Mouse (Mus musculus) heart, postnatal 0 days (tissue): ENCODE results near the gene Mical2. TPM values are rescaled to one million over a fixed set of nuclear protein-coding genes. Genes with fewer than 3 reads are reported as not detected.
A peak's percentile ranks its signal among the peaks of the same experiment; 100 is the strongest.

Experiments
- ATAC-seq: fragments of 200-750 bp; cut with Nextera tagmentation; 2 replicates; pipeline ENCODE4 v1.8.0; 2017; ENCODE audit warnings: low read depth, moderate number of reproducible peaks, moderate library complexity; ENCODE audit not compliant: insufficient read depth
- DNase-seq: peaks from one replicate; pipeline ENCODE4 v3.0.0-alpha.2; 2016; ENCODE audit warnings: low spot score
- H3K27ac ChIP-seq: fragments of 300-500 bp; sonication (generic); 2 replicates; pipeline ENCODE4 v1.5.1; 2014; ENCODE audit warnings: low read depth, mild to moderate bottlenecking
- H3K27me3 ChIP-seq: fragments of 300-500 bp; sonication (generic); 2 replicates; pipeline ENCODE4 v1.6.1; 2014; ENCODE audit warnings: low read length, mixed read lengths; ENCODE audit not compliant: control insufficient read depth, insufficient read depth
- H3K36me3 ChIP-seq: fragments of 300-500 bp; sonication (generic); replicated peaks from 2 replicates; pipeline ENCODE4 v1.6.1; 2014; ENCODE audit warnings: low read length, mixed read lengths; ENCODE audit not compliant: control insufficient read depth, insufficient read depth
- H3K4me1 ChIP-seq: fragments of 300-500 bp; sonication (generic); 2 replicates; pipeline ENCODE4 v1.6.1; 2014; ENCODE audit warnings: antibody characterized with exemption; ENCODE audit not compliant: control insufficient read depth, insufficient read depth
- H3K4me2 ChIP-seq: fragments of 300-500 bp; sonication (generic); 2 replicates; pipeline ENCODE4 v1.6.1; 2014; ENCODE audit warnings: low read depth, mild to moderate bottlenecking, low read length, moderate library complexity
- H3K4me3 ChIP-seq: fragments of 300-500 bp; sonication (generic); 2 replicates; pipeline ENCODE4 v1.5.1; 2014; ENCODE audit warnings: low read depth, low read length
- H3K9ac ChIP-seq: fragments of 300-500 bp; sonication (generic); replicated peaks from 2 replicates; pipeline ENCODE4 v1.6.1; 2014; ENCODE audit warnings: low read depth, low read length, mixed read lengths
- H3K9me3 ChIP-seq: fragments of 300-500 bp; sonication (generic); replicated peaks from 2 replicates; pipeline ENCODE4 v1.6.1; 2016; ENCODE audit warnings: low read length; ENCODE audit not compliant: control insufficient read depth
- CTCF ChIP-seq: IDR thresholded peaks from 2 replicates; pipeline ENCODE4 v1.5.1; 2016; ENCODE audit warnings: antibody characterized with exemption, control low read depth, low read depth
- EP300 ChIP-seq: IDR thresholded peaks from 2 replicates; pipeline ENCODE4 v1.6.1; 2016; ENCODE audit warnings: antibody characterized with exemption, low read depth
- WGBS: fragments of 180-500 bp; shearing (Covaris S2); extraction: QIAGEN DNeasy Blood & Tissue Kit; methylation state at CpG from one replicate; pipeline ENCODE4 v1.1.7; 2014; 5-methylcytosine and 5-hydroxymethylcytosine counted together
- polyA plus RNA-seq: library from polyadenylated mRNA; unstranded; fragments of >200 nt; fragmentation: Nextera tagmentation; extraction: Ambion mirVana; gene quantifications from 2 replicates; pipeline ENCODE4 v1.2.1, GENCODE M21; 2015
- total RNA-seq: library from RNA; depleted of rRNA; stranded (reverse); fragments of >200 nt; gene quantifications from 2 replicates; pipeline ENCODE4 v1.2.3, GENCODE M21; 2014; ENCODE audit warnings: low replicate concordance

Gene Mical2
- total and polyA plus RNA-seq, 2 experiments from 2014 or later, result 78.1 to 136 TPM

DNA sequence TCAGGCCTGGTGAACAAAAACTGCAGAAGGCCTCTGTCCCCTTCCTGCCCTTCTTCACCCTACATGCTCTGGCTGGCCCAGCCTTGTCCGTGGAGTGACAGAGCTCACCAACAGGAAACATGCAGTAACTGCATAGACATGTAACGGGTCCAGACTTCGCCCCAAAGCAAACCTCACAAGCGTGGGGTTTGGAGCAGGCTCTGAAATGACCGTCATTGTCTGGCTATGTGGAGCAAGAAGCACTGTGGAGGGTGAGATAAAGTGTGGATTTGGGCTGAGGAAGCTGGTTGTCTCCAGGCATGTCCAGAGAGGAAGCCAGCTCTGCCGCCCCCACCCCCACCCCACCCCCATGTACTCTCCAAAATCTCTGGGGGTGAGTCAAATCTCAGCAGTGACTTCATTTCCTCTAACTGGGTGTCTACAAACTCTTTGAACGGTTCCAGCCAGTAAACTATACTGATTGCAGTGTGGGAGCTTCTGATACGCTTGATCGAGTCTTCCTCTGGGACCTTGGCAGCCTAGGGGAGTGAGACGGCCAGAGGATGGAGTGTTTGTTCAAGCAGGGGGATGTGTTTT is 74.0 kb downstream of the Mical2 start:
- WGBS, result 24% methylated on average over 10 of the region's 10 CpGs
- TF ChIP-seq CTCF, result no peak
- 0 out of 2 replicates have a peak, but pooled peaks have one; percentile 75 for TF ChIP-seq EP300

DNA sequence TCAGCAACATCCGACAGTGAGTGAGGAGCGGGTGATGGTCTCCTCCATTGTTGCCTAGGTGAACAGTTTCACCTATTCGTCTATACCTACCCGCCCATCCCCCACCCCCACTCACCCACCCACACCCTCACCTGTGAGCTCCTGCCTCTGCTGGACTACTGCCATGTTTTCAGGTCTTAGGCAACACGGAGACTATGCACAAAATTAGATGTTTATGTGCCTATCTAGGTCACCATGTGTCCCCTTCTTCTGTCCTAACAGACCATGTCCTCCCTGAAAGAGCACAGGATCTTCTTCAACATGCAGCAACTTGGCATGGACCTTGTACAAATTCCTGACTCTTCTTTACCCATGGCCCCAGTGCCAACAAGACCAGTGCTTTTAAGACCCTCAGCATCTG is 74.5 kb downstream of the Mical2 start:
- H3K36me3 ChIP-seq, result peaks cover 24% of the 10 kb centered on the region
- H3K4me2 ChIP-seq, result no peak overlapping the region
- ATAC-seq, result no peak
- TF ChIP-seq CTCF (no peak), EP300 (no peak)
- H3K9ac ChIP-seq, result no peak overlapping the region
- DNase-seq, result no peak
- no peaks in the 10 kb centered on the region for H3K27me3 ChIP-seq
- peaks cover 62% of the 10 kb centered on the region for H3K4me1 ChIP-seq
- peak overlapping the region; percentile 96 for H3K27ac ChIP-seq
- no peak overlapping the region for H3K4me3 ChIP-seq
- no peaks in the 10 kb centered on the region for H3K9me3 ChIP-seq
- 41% methylated on average over 5 of the region's 5 CpGs for WGBS

More for the DNA sequence above, 74.0 kb downstream of the Mical2 start:
- Histone ChIP-seq H3K4me2 (no peak overlapping the region), H3K4me1 (peaks cover 63% of the 10 kb centered on the region), H3K36me3 (peaks cover 20% of the 10 kb centered on the region), H3K27me3 (no peaks in the 10 kb centered on the region), H3K4me3 (no peak overlapping the region), H3K9me3 (no peaks in the 10 kb centered on the region), H3K27ac (peak overlapping the region; percentile 96), H3K9ac (peak overlapping the region; percentile 31; the same call in 1 of the 2 replicates)
- peak; percentile 82 for DNase-seq
- peak; percentile 54 for ATAC-seq

DNA sequence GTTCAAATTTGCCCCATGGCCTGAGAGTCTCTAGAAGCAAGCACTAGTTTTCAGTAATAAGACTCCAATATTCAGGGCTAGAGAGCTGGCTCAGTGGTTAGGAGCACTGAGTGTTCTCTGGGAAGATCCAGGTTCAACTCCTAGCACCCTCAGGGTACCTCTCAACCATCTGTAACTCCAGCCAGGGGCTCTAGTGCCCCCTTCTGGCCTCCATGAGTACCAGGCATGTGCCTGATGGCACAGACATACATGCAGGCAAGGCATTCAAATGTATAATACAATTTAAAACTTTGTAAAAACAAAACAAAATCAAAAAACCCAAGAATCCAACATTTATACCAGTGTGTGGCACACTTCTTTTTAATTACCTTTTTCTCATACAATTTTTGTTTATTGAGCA is 75.4 kb downstream of the Mical2 start:
- Histone ChIP-seq H3K27ac (peak overlapping the region; percentile 96), H3K36me3 (peaks cover 33% of the 10 kb centered on the region)

DNA sequence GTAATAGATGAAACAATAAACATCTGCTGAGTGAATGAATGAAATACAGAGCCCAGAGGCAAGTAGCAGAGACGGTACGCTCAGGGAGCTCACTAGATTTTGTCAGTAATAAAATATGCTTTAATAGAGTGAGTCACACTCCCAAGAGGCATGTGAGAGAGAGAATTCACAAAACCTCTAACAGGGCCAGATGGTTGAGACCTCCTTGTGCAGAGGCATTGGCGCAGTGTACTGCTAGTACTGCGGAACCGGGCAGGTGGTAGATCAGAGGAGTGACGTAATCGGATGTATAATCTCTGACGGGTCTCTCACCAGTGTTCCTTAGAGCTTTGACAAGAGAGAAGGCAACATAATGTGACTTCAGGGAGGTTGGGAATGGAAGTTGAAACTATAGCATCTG is 78.7 kb downstream of the Mical2 start:
- Histone ChIP-seq H3K27ac (peak overlapping the region; percentile 16), H3K4me2 (no peak overlapping the region), H3K4me1 (peaks cover 43% of the 10 kb centered on the region), H3K9me3 (no peaks in the 10 kb centered on the region), H3K9ac (no peak overlapping the region), H3K27me3 (no peaks in the 10 kb centered on the region), H3K4me3 (no peak overlapping the region), H3K36me3 (peaks cover 62% of the 10 kb centered on the region)
- TF ChIP-seq CTCF (no peak), EP300 (no peak)
- DNase-seq (no peak), ATAC-seq (no peak)
- WGBS, result 75% methylated on average over 8 of the region's 8 CpGs

More for the DNA sequence above, 75.4 kb downstream of the Mical2 start:
- no peak overlapping the region for H3K9ac ChIP-seq
- H3K9me3 ChIP-seq, result no peaks in the 10 kb centered on the region
- no peak overlapping the region for H3K4me2 ChIP-seq
- H3K4me3 ChIP-seq, result no peak overlapping the region
- no peaks in the 10 kb centered on the region for H3K27me3 ChIP-seq
- no peak for DNase-seq
- TF ChIP-seq CTCF (peak; percentile 34), EP300 (no peak)
- H3K4me1 ChIP-seq, result peaks cover 53% of the 10 kb centered on the region
- no peak for ATAC-seq

DNA sequence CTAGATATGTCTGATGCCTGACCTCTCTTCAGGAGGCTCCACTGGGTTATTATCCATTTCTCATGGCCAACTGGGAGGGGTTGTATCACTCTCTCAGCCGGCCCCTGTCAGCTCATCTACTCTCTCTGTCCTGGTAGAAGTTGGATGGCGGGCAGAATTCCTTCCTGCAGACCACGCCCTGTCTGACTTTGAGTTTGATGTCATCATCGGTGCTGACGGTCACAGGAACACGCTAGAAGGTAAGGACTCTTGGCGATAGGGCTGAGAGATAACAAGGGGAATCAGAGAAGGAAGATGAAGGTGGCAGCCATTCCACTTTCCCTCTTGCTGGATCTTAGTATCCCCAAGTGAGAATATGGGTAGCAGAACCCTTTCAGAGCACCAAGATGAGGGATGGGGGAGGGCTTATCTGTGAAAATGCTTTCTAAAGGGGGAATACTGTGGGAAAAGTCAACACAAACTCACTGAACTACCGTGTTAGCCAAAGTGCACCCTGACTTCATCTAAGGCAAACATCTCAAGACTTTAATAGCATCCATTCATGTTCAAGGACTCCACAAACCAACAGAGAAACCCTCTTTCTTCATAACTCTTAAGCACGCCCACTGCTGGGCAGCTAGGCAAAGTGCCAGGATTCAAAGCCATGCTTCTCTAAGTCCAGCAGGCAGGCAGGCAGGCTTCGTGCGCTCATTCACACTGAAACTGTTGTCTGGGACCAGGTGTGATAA is 83.8 kb downstream of the Mical2 start:
- TF ChIP-seq CTCF, result no peak
- TF ChIP-seq EP300, result no peak
- Histone ChIP-seq H3K36me3 (peaks cover 94% of the 10 kb centered on the region), H3K9ac (no peak overlapping the region), H3K27me3 (no peaks in the 10 kb centered on the region), H3K4me2 (no peak overlapping the region), H3K9me3 (no peaks in the 10 kb centered on the region), H3K27ac (peak overlapping the region; percentile 22; the same call in 1 of the 2 replicates), H3K4me1 (peaks cover 31% of the 10 kb centered on the region), H3K4me3 (no peak overlapping the region)
- DNase-seq, result no peak
- WGBS, result 49% methylated on average over 11 of the region's 11 CpGs
- no peak for ATAC-seq

DNA sequence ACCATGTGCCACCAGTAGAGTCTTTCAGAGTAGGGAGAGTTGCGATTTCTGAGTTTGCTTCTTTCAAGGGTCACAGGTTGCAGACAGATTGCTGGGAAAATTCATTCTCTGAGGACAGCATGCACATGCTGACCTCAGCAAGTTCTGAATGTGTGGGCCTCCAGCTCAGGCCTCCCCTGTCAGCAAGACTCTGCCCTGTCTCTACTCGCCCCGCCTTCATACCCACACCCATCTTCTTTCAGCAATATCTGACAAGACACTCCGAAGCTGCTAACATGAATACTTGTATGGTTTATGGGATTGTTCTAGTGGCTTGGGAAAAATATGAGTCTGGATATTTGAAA is 84.3 kb downstream of the Mical2 start:
- Histone ChIP-seq H3K27ac (peak overlapping the region; percentile 22; the same call in 1 of the 2 replicates), H3K4me1 (peaks cover 34% of the 10 kb centered on the region), H3K27me3 (no peaks in the 10 kb centered on the region), H3K9ac (no peak overlapping the region), H3K4me3 (no peak overlapping the region), H3K9me3 (no peaks in the 10 kb centered on the region), H3K36me3 (peaks cover 95% of the 10 kb centered on the region), H3K4me2 (no peak overlapping the region)
- DNase-seq (no peak), ATAC-seq (no peak)
- TF ChIP-seq CTCF (no peak), EP300 (no peak)
- WGBS, result 60% methylated on average over 4 of the region's 4 CpGs
